Mouse (Mus musculus): ENCODE measurements around the gene Gm9837. TPM values are rescaled to one million over a fixed set of nuclear protein-coding genes. Genes with fewer than 3 reads are reported as not detected.

Gene Gm9837
- total RNA-seq, 4 experiments from 2014 or later = 0.69 TPM; not detected in 3

DNA sequence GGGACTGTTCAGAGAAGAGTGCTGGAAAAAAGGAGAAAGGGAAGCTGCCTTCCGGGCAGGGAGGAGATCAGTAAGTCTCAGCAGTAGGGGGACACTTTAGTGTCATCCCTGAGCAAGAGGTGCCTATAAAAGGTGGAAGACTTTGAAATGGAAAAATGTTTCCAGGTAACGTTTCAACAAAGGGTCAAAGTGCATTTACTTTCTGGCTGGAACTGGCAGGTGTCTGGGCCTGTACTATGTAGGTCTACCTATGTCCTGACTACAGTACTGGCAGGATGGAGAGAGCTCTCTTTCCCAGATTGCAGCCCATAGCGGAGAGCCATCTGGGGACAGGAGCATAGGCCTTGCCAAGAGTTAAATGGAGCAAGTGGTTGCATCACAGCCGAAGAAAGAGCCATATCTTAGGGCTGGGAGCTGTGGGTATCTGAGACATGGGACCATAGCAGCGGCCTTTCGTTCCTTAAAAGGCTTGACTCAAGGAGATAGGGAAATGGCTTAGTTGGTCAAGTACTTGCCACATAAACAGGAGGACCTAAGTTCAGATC is 44.5 kb downstream of the Gm9837 start:
- no peak for DNase-seq (ENCODE audit: low spot score in 2 of 2)

DNA sequence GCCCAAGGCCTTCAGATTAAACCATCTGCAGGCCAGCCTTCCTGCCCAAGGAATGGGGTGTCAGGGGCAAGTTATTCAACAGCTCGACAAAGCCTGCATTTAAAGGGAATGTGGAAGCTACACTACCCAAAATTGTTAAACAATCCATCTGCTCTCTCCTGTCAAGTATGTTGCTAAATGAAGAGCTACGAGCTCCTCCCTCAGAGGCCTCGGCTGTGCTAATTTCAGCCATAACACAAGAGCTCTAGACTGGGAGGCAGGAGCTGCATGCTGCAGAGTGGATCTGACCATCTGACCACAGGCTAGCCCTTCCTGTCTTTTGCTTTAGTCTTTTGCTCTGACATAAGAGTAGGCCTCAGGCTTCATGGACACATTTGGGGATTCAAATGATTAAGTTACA is 45.0 kb downstream of the Gm9837 start:
- no peak for DNase-seq (ENCODE audit: low spot score in 2 of 2)

DNA sequence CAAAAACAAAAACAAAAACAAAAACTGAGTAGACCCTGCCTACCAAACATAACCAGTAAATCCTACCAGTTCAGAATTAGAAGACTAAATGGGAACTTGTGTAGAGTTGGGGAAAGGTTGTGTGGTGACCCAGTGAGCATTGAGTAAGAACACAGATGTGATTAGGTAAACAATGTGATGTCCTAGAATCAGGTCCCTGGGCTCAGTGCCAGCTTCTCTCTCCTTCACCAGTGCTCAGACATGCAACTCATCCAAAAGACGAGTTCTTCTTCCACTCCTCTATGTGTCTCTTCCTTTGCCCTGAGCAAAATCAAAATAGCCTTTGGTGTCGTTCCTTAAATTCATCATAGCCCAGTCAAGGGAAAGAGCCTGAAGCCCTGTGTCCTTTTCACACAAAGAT is 45.5 kb downstream of the Gm9837 start:
- DNase-seq (ENCODE audit: low spot score in 2 of 2) = no peak

DNA sequence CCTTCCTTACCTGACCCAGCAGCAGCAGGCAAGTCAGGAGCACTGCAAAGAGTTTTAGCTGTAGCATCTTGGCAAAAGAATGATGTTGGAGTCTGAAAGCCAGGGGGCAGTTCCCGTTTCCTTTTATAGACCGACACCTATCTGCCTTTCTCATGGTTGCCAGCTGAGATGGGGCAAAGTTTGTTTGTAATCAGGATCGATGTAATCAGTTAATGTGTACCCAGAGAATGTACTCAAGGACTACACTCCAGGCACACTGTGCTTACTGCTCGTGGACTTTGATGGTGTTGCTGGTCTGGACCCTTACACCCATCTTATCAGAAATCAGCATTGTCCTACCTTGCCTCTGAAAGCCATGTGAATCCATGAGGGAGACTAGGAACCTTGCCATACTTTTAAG is 47.2 kb downstream of the Gm9837 start, which contains the start of gene Leap2:
Leap2 (minus strand) TSS at position 135 of the 400 bp plus-strand sequence.
- DNase-seq (ENCODE audit: low spot score in 2 of 2) = no peak

Other genes starting within 250 kb of the Gm9837 start
- 100 to 1,000 TPM; 148 to 190 (median 168) TPM for gene Hspa4, start 170.0 kb downstream of the Gm9837 start, total RNA-seq (2022)
- gene Zcchc10, start 145.8 kb downstream of the Gm9837 start, total RNA-seq (2022) = 10 to 100 TPM in 2 of 4 experiments, 1 to 10 TPM in 2; 9.6 to 17.5 (median 11.0) TPM
- 100 to 1,000 TPM; 195 to 259 (median 219) TPM for gene Aff4, start 119.6 kb downstream of the Gm9837 start, total RNA-seq (2022)
- not detected for gene Leap2, start 47.3 kb downstream of the Gm9837 start, total RNA-seq (2022)
- 100 to 1,000 TPM; 374 to 418 (median 397) TPM for gene Uqcrq, start 39.6 kb downstream of the Gm9837 start, total RNA-seq (2022)
- under 1 TPM; 0.69 to 0.96 (median 0.93) TPM for gene Gdf9, start 39.5 kb downstream of the Gm9837 start, total RNA-seq (2022)
- under 1 TPM; 0.12 to 0.33 (median 0.17) TPM for gene Gm10447, start 13.4 kb downstream of the Gm9837 start, total RNA-seq (2022)
- gene Shroom1, start 13.3 kb downstream of the Gm9837 start, total RNA-seq (2022) = 1 to 10 TPM; 4.7 to 5.9 (median 5.1) TPM
- 1 to 10 TPM; 1.8 to 4.9 (median 2.8) TPM for gene Gm9945, start 9.7 kb upstream of the Gm9837 start, total RNA-seq (2022)
- gene Sowaha, start 9.8 kb upstream of the Gm9837 start, total RNA-seq (2022) = 100 to 1,000 TPM in 2 of 4 experiments, 10 to 100 TPM in 2; 91.6 to 119 (median 104) TPM
- gene Sept8, start 48.8 kb upstream of the Gm9837 start, total RNA-seq (2022) = 100 to 1,000 TPM; 248 to 260 (median 255) TPM
- 100 to 1,000 TPM; 115 to 156 (median 130) TPM for gene Kif3a, start 96.9 kb upstream of the Gm9837 start, total RNA-seq (2022)
- gene Il4, start 148.2 kb upstream of the Gm9837 start, total RNA-seq (2022) = not detected
- gene Il13, start 164.2 kb upstream of the Gm9837 start, total RNA-seq (2022) = not detected
- 10 to 100 TPM; 11.3 to 15.9 (median 13.0) TPM for gene Rad50, start 236.8 kb upstream of the Gm9837 start, total RNA-seq (2022)

All from layer of hippocampus, adult 8-10 months (tissue).